Mouse (Mus musculus) mature B cell (primary cell): ENCODE results near the gene Dmgdh.

ENCODE experiments used
- in situ Hi-C: fragments of 300-500 bp; cut with MboI; formaldehyde crosslinking; loops from 2 replicates; pipeline ENCODE4 v1.14.3; 2019

The Dmgdh gene

GRCm38 (mm10) chr13:93710325-93710724, 36.1 kb downstream of the Dmgdh start:
- in situ Hi-C loops, result no loop called here

- in situ Hi-C loops, result no loop called here
Measured at GRCm38 (mm10) chr13:93711226-93711625, 37.0 kb downstream of the Dmgdh start.

GRCm38 (mm10) chr13:93712362-93712761, 38.1 kb downstream of the Dmgdh start:
- in situ Hi-C loops, result no loop called here

- in situ Hi-C loops, result no loop called here
Measured at GRCm38 (mm10) chr13:93713826-93714225, 39.6 kb downstream of the Dmgdh start.

GRCm38 (mm10) chr13:93717113-93717512, 42.9 kb downstream of the Dmgdh start:
- in situ Hi-C loops, result no loop called here

GRCm38 (mm10) chr13:93718948-93719347, 44.7 kb downstream of the Dmgdh start:
- in situ Hi-C loops, result no loop called here

GRCm38 (mm10) chr13:93721916-93722315, 47.7 kb downstream of the Dmgdh start:
- in situ Hi-C loops, result no loop called here

GRCm38 (mm10) chr13:93723455-93723854, 49.2 kb downstream of the Dmgdh start:
- in situ Hi-C loops, result no loop called here

- in situ Hi-C loops, result no loop called here
Measured at GRCm38 (mm10) chr13:93724206-93724605, 50.0 kb downstream of the Dmgdh start.

GRCm38 (mm10) chr13:93735131-93735636, 61.0 kb downstream of the Dmgdh start:
- in situ Hi-C loops, result no loop called here

GRCm38 (mm10) chr13:93744118-93744517, 69.9 kb downstream of the Dmgdh start:
- in situ Hi-C loops, result no loop called here

GRCm38 (mm10) chr13:93752597-93753400, 78.6 kb downstream of the Dmgdh start:
- in situ Hi-C loops, result no loop called here

GRCm38 (mm10) chr13:93755084-93755483, 80.9 kb downstream of the Dmgdh start:
- in situ Hi-C loops, result no loop called here

GRCm38 (mm10) chr13:93756674-93757073, 82.4 kb downstream of the Dmgdh start:
- in situ Hi-C loops, result no loop called here

GRCm38 (mm10) chr13:93757514-93757913, 83.3 kb downstream of the Dmgdh start:
- in situ Hi-C loops, result no loop called here

- in situ Hi-C loops, result no loop called here
Measured at GRCm38 (mm10) chr13:93758149-93758898, 84.1 kb downstream of the Dmgdh start.

- in situ Hi-C loops, result no loop called here
Measured at GRCm38 (mm10) chr13:93761831-93762230, 87.6 kb downstream of the Dmgdh start.

- in situ Hi-C loops, result no loop called here
Measured at GRCm38 (mm10) chr13:93762879-93763278, 88.6 kb downstream of the Dmgdh start.

- in situ Hi-C loops, result no loop called here
Measured at GRCm38 (mm10) chr13:93764321-93764973, 90.2 kb downstream of the Dmgdh start.

GRCm38 (mm10) chr13:93771031-93771587, 96.9 kb downstream of the Dmgdh start:
- in situ Hi-C loops, result no loop called here

- in situ Hi-C loops, result no loop called here
Measured at GRCm38 (mm10) chr13:93771588-93772278, 97.5 kb downstream of the Dmgdh start, which contains the start of gene Arsb. Gene Arsb (plus strand): TSS chr13:93771630.
